Mouse (Mus musculus) heart, adult 11 months (tissue): Measurements from ENCODE around the gene Aldh4a1.

Experiments
- DNase-seq: peaks from one replicate; pipeline ENCODE4 v3.0.0; 2022

Gene Aldh4a1

DNA sequence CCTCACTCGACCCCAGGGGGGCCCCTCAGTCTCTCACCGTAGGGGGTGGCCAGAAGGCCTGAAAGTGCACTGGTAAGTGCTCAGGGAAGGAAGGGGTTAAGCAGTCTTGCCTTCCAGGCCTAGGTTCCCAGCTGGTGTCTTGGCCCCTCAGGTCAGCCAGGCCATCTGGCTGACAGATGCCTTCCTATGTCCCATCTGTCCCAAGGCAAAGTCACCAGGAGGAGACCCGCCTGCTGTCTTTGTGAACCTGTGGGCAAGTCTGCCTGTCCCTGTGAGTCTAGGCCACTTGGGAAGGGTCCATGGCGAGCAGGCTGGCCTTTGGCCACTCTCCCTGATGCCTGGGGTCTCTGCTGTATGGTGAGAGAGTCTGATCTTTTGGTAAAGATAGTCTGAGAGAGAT is 32.2 kb upstream of the Aldh4a1 start:
- no peak for DNase-seq

DNA sequence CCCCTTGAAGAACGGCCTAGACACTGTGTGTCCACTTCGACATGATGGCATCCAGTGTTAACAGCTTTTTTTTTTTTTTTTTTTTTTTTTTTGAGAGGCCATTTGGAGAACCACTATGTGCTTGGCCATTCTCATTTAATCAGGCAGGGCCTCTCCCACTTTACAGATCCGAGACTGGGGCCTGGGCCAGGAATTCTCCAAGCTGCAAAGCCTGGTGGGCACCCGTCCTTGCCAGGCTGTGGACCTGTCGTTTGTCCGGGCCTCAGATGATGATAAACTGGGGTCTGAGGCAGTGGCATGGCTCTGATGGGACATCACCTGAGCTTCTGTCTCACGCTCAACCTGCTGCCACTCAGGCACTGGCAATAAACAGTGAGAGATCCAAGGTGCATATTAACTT is 29.8 kb upstream of the Aldh4a1 start:
- peak; percentile 90 for DNase-seq

DNA sequence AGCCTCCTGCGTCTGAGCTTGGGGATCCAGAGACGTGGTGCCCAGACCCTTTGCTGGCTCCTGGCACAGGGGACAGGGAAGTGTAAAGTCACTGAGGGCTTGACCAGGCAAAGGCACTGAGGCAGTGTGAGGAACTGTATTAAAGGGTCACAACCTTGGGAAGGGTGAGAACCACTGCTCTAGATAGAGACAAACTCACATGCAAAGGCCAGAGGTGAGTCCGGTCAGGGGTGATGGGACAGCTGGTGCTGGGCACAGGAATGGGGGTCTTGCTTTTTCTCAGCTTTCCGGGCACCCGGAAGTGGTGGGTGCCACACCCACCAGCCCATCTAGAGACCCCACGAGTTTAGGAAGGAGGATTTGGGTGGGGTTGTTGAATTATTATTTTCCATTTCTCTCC is 29.3 kb upstream of the Aldh4a1 start:
- DNase-seq: peak; percentile 91

DNA sequence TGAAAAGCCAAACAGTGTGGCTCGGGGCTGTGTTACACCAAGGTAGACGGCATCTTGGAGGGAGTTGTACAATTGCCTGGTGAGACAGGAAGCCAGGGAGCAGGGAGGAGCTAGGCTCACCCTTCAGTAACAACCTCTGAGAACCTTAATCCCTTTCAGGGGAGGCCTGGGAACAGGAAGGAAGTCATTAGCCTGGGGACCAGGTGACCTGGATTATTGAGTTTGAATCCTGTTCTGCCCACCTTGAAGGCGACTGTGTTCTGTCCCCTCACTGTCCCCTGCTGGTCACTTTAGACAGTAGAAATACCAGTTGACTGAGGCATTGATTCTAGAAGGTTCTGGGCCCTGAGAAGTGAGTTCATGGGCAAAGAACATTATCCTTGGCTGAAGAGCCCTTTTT is 28.6 kb upstream of the Aldh4a1 start:
- peak; percentile 93 for DNase-seq

DNA sequence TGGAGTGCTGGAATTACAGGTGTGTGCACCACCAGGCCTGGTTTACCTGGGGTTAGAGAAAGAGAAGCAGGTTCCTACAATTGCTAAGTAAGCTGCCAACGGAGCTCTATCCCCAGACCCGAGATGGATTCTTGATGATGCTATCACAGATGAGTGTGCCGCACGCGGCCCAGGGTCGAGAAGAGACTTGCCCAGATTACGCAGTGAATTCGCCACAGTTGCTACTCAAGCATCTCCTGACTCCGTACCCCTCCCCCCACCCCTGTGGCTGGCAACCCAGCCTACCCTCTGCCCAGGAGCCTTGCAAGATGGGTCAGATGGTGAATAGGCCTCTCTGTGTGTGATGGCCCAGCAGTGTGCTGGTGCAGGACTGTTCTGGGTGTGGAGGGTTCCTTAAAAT is 26.0 kb upstream of the Aldh4a1 start:
- no peak for DNase-seq

DNA sequence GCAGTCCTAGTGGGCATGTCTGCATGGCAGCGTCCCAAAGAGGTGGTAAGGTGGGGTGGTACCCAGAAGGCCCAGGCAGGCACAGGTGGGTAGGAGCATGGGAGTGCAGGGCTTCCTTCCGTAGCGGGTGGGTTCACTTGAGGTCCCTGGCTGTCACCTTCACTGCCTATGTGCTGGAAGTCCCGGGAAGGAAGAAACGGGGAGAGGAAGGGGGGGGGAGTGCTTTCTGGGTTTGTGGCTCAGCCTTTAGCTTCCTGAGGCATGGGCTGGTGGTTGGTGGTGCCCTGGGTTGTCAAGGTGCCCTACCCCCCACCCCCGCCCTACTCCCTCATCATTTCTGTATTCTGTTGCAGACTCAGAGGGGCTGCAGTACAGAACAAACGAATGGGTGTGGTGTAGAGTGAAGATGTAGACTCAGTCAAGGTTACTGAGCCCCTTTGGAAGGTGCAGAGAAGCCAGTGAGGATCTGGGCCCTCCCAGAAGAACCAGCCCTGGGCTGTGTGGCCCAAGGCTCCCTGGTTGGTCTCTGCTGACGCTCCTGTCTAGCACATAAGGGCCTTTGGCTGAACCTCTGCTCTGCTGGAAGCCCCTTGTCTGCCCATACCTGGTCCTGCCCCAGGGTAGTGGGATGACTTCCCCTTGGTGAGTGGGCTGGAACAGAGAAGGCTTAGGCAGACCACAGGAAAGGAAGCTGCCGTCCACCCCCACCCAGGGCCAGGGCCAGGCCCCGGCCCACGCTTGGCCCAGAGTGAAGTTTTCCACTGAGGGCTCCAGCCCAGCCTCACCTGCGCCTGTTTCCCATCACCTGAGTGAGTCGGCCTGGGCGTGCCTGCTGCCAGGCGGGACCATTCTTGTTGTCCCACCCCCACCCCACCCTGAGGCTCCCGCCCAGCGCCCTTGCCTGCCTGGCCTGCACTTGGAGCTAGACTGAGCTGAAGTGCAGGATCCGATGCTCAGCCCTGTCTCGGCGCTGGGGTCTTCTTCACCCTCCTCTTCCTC is 25.1 kb upstream of the Aldh4a1 start:
- DNase-seq: peak; percentile 94

DNA sequence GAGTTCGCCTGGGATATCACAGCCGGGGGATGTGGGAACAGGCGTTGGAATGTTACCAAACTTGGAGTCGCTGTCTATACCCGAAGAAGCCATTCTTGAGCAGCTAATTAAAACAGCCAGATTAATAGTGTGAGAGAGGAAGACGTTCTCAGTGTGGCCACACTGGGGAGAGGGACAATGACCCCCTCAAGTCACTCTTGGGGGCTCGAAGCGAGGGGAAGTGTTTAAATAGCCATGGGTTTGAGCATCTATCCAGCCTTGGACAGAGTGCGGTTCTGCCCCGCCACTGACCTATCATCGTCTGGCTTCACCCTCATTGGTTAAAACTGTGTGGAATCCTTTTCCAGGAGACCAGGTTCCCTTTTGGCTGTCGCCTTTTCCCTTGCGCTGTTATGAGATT is 24.3 kb upstream of the Aldh4a1 start:
- DNase-seq: peak; percentile 96

DNA sequence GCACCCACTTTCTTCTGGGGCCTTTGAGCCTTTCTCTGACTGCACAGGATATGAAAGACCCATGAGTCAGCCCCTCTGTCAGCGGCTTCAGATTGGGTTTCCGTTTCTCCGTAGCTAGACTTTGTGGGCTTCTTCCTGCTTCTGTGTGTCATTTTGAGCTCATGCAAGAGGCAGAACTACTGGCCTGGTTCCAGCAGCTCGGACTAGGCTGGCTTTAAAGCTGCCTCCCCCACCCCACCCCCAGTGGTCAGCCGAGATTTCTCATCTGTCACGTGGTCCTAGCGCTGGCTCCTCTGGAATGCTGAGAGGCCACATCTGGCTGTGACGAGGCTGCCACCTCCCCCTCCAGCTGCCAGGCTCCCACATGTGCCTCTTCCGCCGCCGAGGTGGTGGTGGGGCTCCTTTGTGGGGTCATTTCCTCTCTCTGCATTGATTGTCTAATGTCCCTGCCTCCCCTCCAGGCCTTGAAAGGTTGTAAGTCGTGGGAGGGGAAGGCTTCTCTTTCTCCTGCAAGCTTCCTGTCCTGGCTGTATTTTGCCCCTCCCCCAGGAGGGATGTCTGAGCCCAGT is 23.6 kb upstream of the Aldh4a1 start:
- DNase-seq: peak; percentile 99

DNA sequence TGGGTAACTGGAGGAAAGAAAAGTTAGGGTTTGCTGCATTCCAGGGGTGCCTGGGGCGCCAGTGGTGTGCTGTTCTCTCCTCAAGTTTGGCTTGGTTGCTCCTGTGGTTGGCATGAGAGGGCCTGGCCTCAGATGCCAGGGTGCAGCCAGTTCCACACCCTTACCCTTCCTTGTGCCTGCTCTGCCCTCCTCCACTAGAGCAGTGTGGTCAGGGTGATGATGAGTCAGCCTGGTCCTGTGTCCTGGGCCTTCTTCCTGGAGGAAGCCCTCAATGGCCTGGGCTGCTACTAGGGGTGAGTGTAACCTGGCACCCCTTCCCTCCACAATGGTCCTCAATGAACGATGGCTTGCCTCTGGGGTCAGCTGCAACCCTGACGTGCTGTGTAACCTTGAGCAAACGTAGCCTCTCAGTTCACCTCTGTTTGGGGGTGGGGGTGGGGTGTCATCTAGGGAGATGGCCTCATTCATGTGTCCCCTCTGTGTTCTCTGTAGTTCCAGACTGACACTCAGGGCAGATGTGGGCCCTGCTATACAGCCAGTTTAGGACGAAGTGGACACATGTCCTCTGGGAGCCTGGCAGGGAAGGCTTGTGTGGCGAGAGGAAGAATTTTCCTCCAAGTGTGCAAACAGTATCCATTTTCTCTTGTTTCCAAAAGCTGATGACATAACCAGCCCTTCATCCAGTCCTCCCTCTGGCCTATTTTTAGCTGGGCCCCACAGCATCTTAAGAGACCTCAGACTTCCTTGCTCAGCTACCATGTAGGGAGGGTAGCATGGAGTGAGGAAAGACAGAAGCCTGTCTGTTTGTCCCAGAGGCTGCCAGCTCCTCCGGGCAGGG is 20.9 kb upstream of the Aldh4a1 start:
- DNase-seq: peak; percentile 95

DNA sequence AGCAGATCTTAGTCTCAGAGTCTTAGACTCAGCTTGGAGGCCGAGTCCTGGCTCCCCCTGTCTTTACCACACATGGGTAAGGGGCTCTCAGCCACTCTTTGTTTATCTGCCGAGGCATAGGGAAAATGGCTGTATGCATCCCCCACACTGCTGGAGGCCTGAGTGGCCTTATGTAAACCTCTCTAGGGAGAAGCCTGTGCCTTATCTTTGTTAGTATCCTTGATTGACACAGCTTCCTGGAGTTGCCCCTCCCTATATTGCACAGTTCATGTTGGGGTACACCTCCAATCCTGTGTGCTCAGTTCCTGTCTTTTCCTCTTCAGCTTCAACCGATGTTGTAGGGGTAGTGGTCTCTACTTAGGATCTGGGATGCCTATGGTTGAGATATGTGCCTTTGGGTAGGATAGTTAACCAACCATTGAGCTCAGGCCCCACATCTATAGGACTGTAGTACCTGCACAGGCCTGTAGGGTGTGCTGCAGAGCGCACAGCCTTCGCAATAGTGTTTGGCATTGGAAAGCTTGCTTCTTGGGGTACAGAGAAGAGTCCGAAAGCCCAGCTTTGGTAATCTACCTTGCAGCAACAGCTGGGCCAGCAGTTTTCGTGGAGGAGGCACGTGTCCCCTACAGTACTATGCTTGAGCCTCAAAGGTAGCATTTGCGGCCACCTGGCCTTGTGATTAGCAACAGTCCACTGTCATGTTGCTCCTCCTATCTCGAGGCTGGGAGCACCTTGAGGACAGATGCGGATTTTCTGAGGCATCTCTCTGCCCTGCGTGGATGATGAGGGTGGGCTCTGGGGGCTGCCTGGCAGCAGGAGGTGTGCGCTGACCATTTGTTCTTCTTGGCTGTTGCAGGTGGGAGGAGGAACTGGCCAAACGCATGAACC is 20.1 kb upstream of the Aldh4a1 start, which contains the start of gene Gm21969:
Gene Gm21969 (plus strand): TSS at position 830 of the 888 bp plus-strand sequence.
- DNase-seq: peak; percentile 95

DNA sequence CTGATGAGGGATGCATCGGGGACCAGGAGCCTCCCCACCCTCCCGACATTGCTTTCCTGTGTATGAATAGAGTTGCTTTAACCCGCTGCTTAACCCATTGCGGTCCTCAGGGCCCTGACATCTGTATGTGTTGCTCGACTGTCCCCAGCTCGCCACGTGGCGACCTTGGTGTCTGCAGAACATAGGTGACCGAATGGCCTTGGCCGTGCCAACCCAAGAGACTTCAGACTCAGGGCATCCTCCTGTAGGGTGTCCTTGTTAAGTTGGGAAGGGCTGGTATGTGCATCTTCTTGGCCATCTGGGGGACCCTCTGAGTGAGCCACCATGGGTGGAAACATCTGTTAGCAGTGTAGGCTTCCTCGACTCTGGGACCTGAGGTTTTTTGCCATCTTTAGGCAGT is 17.4 kb upstream of the Aldh4a1 start:
- DNase-seq: peak; percentile 93

DNA sequence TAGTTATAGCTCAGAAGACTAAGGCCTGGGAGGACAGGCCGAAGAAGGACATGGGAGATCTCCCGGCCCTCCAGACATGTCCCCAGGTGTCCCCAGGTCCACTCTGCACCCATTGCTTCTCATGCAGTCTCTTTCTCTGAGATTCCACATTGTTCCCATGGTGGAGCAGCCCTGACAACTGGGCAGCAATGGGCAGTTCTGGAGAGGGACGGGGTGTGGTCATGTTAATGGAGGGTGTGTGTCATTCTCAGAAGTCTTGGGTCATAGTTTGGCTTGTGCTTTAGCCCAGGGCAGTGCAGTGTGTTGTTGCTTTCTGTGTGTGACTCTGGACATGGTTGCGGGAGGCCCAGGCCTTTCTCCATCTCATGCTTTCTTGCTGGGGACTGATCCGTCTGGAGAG is 15.9 kb upstream of the Aldh4a1 start:
- DNase-seq: peak; percentile 91

DNA sequence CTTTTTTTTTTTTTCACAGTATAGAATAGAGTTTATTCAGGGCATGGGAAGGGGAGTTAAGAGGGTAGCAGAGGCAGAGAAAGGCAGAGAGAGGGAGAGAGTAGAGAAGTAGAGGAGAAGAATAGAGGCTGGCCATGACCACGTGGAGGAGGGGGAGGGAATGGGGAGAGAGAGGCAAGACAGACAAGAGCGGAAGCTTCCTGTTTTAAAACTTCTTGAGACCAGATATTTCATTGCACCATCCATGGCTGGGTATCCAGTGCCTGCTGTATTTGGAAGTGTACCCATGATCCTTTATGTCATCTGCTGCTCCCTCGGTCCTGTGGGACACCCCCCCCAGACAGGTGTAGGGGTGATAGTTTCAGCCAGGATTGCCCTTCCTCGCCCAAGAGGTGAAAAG is 13.7 kb upstream of the Aldh4a1 start:
- no peak for DNase-seq

DNA sequence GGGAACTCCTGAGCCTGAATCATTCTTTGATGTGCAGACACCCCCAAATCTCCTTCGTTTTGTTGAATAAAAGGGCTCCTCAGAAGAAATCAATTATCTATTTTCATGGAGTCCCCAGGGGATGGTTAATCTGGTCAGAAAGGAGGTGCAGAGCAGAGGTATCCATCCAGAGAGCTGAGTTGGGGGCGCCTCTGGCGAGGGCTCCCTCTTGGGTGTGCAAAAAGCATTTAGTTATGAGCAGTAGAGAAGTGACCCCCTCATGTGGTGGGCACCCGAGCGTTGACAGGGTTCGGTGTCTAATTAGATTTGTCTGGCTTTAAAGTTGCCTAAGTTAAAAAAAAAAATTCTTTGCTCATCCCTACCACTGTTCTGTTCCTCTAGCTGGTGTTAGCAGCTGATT is 11.7 kb upstream of the Aldh4a1 start:
- DNase-seq: peak; percentile 92

DNA sequence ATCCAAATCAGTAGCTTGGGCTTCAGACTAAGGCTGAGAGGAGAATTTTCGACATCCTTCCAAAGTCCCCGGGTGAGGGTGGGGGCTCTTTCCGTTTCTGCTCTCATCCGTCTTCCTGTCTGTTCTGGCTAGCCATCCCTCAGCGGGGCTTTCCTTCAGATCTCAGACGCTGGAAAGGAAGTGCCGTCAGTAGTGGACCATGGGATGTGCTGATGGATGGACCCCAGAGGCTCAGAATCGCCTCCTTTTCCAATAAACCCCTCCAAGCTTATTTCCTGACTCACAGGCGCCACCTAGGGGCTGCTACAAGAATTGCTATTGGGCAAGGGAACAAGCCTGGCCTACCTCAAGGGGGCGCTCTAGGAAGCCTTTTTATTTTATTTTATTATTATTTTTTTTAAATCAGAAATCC is 11.1 kb upstream of the Aldh4a1 start:
- DNase-seq: peak; percentile 99

DNA sequence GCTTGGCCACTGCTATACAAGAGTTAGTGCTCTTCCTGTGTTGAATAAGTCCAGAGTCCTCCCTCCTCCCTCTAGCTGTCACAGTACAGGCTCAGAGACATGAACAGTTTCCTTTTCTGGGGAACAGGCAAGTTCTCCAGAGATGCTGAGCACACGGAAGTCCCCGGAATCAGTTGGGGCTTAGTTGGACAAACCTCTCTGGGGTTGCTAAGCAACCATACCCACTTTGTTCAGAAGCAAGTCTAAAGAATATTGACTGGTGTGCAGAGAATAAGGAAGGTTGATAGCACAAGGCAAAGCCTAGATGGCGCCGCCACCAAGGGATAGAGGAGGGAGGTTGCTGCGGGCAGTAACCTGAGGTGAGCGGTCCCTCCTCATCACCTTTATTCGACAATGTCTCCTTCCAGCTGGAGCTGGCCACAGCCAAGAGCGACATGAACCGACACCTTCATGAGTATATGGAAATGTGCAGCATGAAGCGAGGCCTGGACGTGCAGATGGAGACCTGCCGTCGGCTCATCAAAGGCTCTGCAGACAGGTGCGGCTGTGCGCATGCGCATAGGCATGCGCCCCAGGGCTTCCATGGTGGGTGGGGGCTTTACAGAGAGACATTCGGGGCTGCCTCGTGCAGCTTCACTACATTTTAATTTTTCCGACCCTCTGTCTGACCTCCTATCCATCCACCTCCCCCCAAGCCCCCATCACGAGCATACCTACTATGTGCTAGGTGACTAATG is 8.0 kb upstream of the Aldh4a1 start:
- DNase-seq: no peak

DNA sequence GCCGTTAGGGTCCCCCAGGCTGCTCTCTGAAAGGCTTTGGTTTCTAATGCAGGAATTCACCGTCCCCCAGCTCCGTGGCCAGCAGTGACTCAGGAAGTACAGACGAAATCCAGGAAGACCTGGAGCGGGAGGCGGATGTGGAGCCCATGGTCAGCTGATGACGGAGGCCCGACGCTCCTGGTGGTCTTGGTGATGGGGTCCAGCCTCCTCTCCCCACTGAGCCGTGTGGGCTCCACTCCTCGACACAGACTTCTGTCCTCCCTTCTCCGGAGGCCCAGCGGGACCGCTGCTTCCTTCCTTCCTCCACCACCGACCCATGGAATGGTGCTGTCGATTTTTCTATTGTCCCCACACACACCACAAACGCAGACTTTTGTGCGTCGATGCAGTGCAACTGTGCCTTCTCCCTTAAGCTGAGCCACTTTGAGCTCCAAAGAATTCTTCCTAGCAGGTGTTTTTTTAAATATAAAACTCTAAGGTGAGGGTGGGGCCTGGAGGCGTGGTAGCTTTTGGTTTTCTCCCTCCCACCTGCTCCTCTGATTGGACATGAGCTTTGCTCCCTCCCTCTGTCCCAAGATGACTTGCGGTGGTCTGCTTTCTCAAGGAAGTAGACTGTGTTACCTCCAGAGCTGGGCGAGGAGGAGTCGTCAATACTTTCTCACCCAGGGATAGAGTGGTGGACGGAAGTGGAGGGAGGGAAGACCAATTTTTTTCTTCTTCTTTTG is 6.2 kb upstream of the Aldh4a1 start:
- DNase-seq: peak; percentile 98

DNA sequence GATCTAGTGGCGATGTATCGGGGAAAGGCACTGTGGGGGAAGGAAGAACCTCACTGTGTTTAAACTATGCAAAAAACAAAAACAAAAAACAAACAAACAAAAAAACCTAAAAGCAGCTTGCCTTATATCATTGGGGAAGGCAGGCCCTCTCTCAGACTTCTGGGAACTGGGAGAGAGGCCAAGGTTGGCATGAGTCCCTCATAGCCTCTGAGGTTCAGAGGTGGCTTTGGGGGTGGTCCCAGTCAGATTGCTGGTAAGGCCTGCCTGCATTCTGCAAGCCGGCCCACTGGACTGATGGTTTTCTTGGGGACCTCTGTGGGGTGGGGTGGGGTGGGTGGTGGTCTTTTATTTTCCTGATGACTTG is 5.7 kb upstream of the Aldh4a1 start:
- no peak for DNase-seq

DNA sequence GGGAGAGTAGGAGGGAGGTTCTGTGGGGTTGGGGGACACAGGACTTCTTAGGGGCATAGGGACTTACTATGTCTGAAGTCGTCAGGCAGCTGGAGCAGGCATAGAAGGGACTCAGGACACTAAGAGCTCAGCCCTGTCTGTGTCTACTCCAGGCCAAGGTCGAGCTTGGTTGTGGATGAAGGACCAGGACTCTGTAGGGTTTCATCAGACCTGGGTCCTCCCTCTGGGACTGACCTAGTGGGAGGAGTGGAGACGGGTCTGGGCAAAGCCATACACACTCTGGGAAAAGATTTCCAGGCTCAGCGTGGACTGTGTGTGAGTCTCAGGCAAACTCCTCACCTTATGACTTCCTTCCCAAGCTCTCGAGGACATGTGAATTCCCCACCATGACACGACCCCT is 2.9 kb upstream of the Aldh4a1 start:
- peak; percentile 89 for DNase-seq

DNA sequence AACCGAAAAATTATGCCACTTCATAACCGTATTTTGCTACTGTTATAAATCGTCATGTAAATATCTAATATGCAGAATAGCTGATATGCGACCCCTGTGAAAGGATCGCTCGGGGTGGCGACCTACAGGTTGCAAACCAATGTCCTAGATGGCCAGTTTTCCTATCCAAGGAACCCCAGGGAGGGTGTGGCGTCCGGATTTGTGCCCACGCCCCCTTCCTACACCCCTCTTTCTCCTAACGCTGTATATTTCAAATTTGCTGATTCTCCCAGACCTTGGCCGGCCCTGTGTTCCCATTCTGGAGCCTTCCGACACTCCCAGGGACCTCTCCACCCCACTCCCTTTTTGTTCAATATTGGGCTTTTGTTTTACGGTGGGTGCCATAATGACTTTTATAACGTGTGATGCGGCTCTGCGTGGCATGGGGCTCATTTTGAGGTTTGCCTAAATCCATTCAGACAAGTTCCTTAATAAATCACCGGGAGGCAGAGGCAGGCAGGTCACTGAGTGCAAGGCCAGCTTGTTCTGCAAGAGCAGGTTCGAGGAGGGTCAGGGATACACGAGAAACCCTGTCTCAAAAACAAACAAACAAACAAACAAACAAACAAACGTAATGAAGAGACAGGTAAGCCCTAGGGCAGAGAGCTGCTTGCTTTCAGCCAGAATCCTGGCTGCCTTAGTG is 909 bp downstream of the Aldh4a1 start:
- DNase-seq: peak; percentile 91
